Mouse (Mus musculus) CH12.LX (cell line): ENCODE measurements at regions not wholly inside any gene's neighbourhood (a gene's known extent, or its start where the extent isn't known, plus 50 kb on each side); places are given as distances from the start of the nearest gene placed in this dataset.

Experiments used
- MAX ChIP-seq: IDR thresholded peaks from 2 replicates; pipeline ENCODE4 v1.6.1; 2011; ENCODE audit warnings: low read length, improper control_type of control experiment
- POLR2A ChIP-seq: IDR thresholded peaks from 2 replicates; pipeline ENCODE4 v1.6.1; 2011; ENCODE audit warnings: low read depth, mild to moderate bottlenecking, improper control_type of control experiment, low read length

GRCm38 (mm10) chr5:106038321-106038720 lies 162.0 kb downstream of the Zfp326 start:
- TF ChIP-seq POLR2A (no peak), MAX (no peak)
